8 mouse cellular contexts compared by ENCODE assay signal in genomic region chr6:122825923-122826742, GRCm38 (mm10). TPM values are rescaled to one million over a fixed set of nuclear protein-coding genes. Genes with fewer than 3 reads are reported as not detected.
DNase-seq lines count a peak whose midpoint lies in the region; ATAC-seq and TF ChIP-seq lines count a peak whose summit lies in the region.

No protein-coding gene starts in this region.

- H3K4me3 ChIP-seq in G1E (ENCODE audit: low read depth, low read length): peak overlapping the region; percentile 70
- H3K4me3 ChIP-seq in forebrain, embryonic 15.5 days: peak overlapping the region; percentile 35
- peak overlapping the region; percentile 38 for H3K4me3 ChIP-seq in lung, embryonic 15.5 days

- H3K9me3 ChIP-seq in G1E (replicated peaks): no peaks in the 10 kb centered on the region
- no peaks in the 10 kb centered on the region for H3K9me3 ChIP-seq in forebrain, embryonic 15.5 days
- no peaks in the 10 kb centered on the region for H3K9me3 ChIP-seq in lung, embryonic 15.5 days

- intact Hi-C loops in heart, postnatal 36 days (cut with DNase I): loop anchor here (2.0 kb wide), 1 partner anchor 15 kb away; no protein-coding TSS in a partner anchor

- H3K27ac ChIP-seq in forebrain, embryonic 15.5 days (replicated peaks): no peak overlapping the region
- peak overlapping the region; percentile 83 for H3K27ac ChIP-seq in lung, embryonic 15.5 days

- peak overlapping the region; percentile 53 for H3K4me2 ChIP-seq in forebrain, embryonic 15.5 days (replicated peaks)
- peak overlapping the region; percentile 58 for H3K4me2 ChIP-seq in lung, embryonic 15.5 days

- peak overlapping the region; percentile 37 for H3K9ac ChIP-seq in forebrain, embryonic 15.5 days (replicated peaks)
- H3K9ac ChIP-seq in lung, embryonic 15.5 days: peak overlapping the region; percentile 17; the same call in 1 of the 2 replicates

- peaks cover 53% of the 10 kb centered on the region for H3K4me1 ChIP-seq in G1E (ENCODE audit: insufficient read depth, low read depth, low read length)
- peaks cover 34% of the 10 kb centered on the region for H3K4me1 ChIP-seq in forebrain, embryonic 15.5 days
- H3K4me1 ChIP-seq in lung, embryonic 15.5 days: peaks cover 44% of the 10 kb centered on the region

- TF ChIP-seq CTCF in G1E (IDR thresholded peaks at IDR 0.05; ENCODE audit: low read depth, low read length): no peak

- peak; percentile 91 for ATAC-seq in G1E (ENCODE audit: extremely low read depth, insufficient number of reproducible peaks, low FRiP score, poor library complexity, severe bottlenecking)
- peak; percentile 65 for ATAC-seq in forebrain, embryonic 15.5 days (replicated peaks)
- peak; percentile 89 for ATAC-seq in lung, embryonic 15.5 days (ENCODE audit: borderline replicate concordance, extremely low read depth, low FRiP score, low TSS enrichment)

- WGBS in forebrain, embryonic 15.5 days: 4% methylated on average over 29 of the region's 29 CpGs
- 2% methylated on average over 28 of the region's 29 CpGs for WGBS in lung, embryonic 15.5 days

- peaks cover 58% of the 10 kb centered on the region for H3K36me3 ChIP-seq in G1E (replicated peaks)
- peaks cover 4% of the 10 kb centered on the region; the same call in 1 of the 2 replicates for H3K36me3 ChIP-seq in forebrain, embryonic 15.5 days
- peaks cover 15% of the 10 kb centered on the region for H3K36me3 ChIP-seq in lung, embryonic 15.5 days

- H3K27me3 ChIP-seq in G1E (ENCODE audit: insufficient read depth, low read length): no peaks in the 10 kb centered on the region
- no peaks in the 10 kb centered on the region for H3K27me3 ChIP-seq in forebrain, embryonic 15.5 days
- no peaks in the 10 kb centered on the region for H3K27me3 ChIP-seq in lung, embryonic 15.5 days

- DNase-seq in G1E (ENCODE audit: low spot score): peak; percentile 82
- DNase-seq in cerebellum, adult 11-12 months: peak; percentile 81
- peak; percentile 62 to 67 for DNase-seq in heart, postnatal 36 days
- peak; percentile 80 to 81 for DNase-seq in layer of hippocampus, adult 8-10 months (ENCODE audit: low spot score in 2 of 2)
- peak; percentile 60 for DNase-seq in ovary, postnatal 14 days (ENCODE audit: low spot score)
- peak; percentile 54 for DNase-seq in thymus, postnatal 25 days

RNA-seq across cellular contexts. Expression of gene Foxj2, which starts 6.4 kb away (rescaled TPM):
- total RNA-seq in G1E (2014; fragmentation: Nextera tagmentation) (24.3 and 27.8 TPM in 2 replicates), G1E (2017) (3.9 and 4.0 TPM in 2 replicates)
- polyA plus RNA-seq in G1E (2012): 18.6 and 20.5 TPM in 2 replicates
- 6.4 and 6.8 TPM in 2 replicates for polyA plus RNA-seq in forebrain, embryonic 15.5 days (2015; fragmentation: Nextera tagmentation; extraction: Ambion mirVana)
- 10 to 100 TPM; 33.4 to 34.7 TPM for total RNA-seq in heart, postnatal 36 days (2021)
- 10 to 100 TPM; 26.8 to 29.2 (median 27.8) TPM for total RNA-seq in layer of hippocampus, adult 8-10 months (2022)
- polyA plus RNA-seq in lung, embryonic 15.5 days (2015; fragmentation: Nextera tagmentation; extraction: Ambion mirVana): 5.1 and 5.8 TPM in 2 replicates

RNA-seq across cellular contexts. Expression of gene Slc2a3, which starts 24.7 kb away (rescaled TPM):
- total RNA-seq in G1E (2014; fragmentation: Nextera tagmentation): 375 and 431 TPM in 2 replicates
- total RNA-seq in G1E (2017): 371 and 387 TPM in 2 replicates
- polyA plus RNA-seq in G1E (2012): 73.2 and 97.6 TPM in 2 replicates
- polyA plus RNA-seq in forebrain, embryonic 15.5 days (2015; fragmentation: Nextera tagmentation; extraction: Ambion mirVana): 19.9 and 20.5 TPM in 2 replicates
- total RNA-seq in heart, postnatal 36 days (2021): 1 to 10 TPM; 1.6 to 2.0 TPM
- total RNA-seq in layer of hippocampus, adult 8-10 months (2022): 100 to 1,000 TPM in 2 of 4 experiments, 10 to 100 TPM in 2; 89.0 to 124 (median 100) TPM
- 7.4 and 8.1 TPM in 2 replicates for polyA plus RNA-seq in lung, embryonic 15.5 days (2015; fragmentation: Nextera tagmentation; extraction: Ambion mirVana)

RNA-seq across cellular contexts. Expression of gene C3ar1, which starts 29.8 kb away (rescaled TPM):
- not detected in 2 replicates for total RNA-seq in G1E (2014; fragmentation: Nextera tagmentation)
- total RNA-seq in G1E (2017): 0.23 and 0.38 TPM in 2 replicates
- polyA plus RNA-seq in G1E (2012): not detected in 2 replicates
- 0.89 and 1.3 TPM in 2 replicates for polyA plus RNA-seq in forebrain, embryonic 15.5 days (2015; fragmentation: Nextera tagmentation; extraction: Ambion mirVana)
- total RNA-seq in heart, postnatal 36 days (2021): 1 to 10 TPM; 3.0 to 5.0 TPM
- total RNA-seq in layer of hippocampus, adult 8-10 months (2022): 10 to 100 TPM in 1 of 4 experiments, 1 to 10 TPM in 1, under 1 TPM in 2; 0.66 to 11.6 (median 4.5) TPM
- 3.3 and 3.4 TPM in 2 replicates for polyA plus RNA-seq in lung, embryonic 15.5 days (2015; fragmentation: Nextera tagmentation; extraction: Ambion mirVana)

RNA-seq across cellular contexts. Expression of gene Necap1, which starts 48.1 kb away (rescaled TPM):
- 30.8 and 40.5 TPM in 2 replicates for total RNA-seq in G1E (2014; fragmentation: Nextera tagmentation)
- 19.4 and 19.9 TPM in 2 replicates for total RNA-seq in G1E (2017)
- polyA plus RNA-seq in G1E (2012): 8.1 and 10.4 TPM in 2 replicates
- polyA plus RNA-seq in forebrain, embryonic 15.5 days (2015; fragmentation: Nextera tagmentation; extraction: Ambion mirVana): 112 and 122 TPM in 2 replicates
- 10 to 100 TPM; 19.9 to 20.4 TPM for total RNA-seq in heart, postnatal 36 days (2021)
- total RNA-seq in layer of hippocampus, adult 8-10 months (2022): 100 to 1,000 TPM; 186 to 214 (median 206) TPM
- polyA plus RNA-seq in lung, embryonic 15.5 days (2015; fragmentation: Nextera tagmentation; extraction: Ambion mirVana): 46.0 and 48.1 TPM in 2 replicates

Comparison
In these comparisons a context has a peak if more than half of its experiments do, and no peak if none do; other contexts are left out.
1. RNA of gene Slc2a3, which starts 24.7 kb away (total RNA-seq): 371 to 431 TPM in G1E and 89.0 to 124 TPM in layer of hippocampus, adult 8-10 months; 1.6 to 2.0 TPM in heart, postnatal 36 days; every median in the first group is over 10 times any median in the second.
2. Peak in every context shown above with its lines, with median percentiles within 50 percentile points of each other: ATAC-seq, DNase-seq and H3K4me3 ChIP-seq.